Mouse (Mus musculus) brain, embryonic 14.5 days (tissue): Measurements from ENCODE around the gene Tent4b.

Experiments
- CTCF ChIP-seq: fragments of 200-500 bp; IDR thresholded peaks from 2 replicates; pipeline ENCODE4 v1.5.1; 2012; ENCODE audit warnings: inconsistent platforms, mild to moderate bottlenecking, moderate library complexity, borderline replicate concordance; ENCODE audit not compliant: insufficient read depth, insufficient read length; ENCODE audit errors: extremely low read depth
- POLR2A ChIP-seq: fragments of 200-500 bp; IDR thresholded peaks from 2 replicates; pipeline ENCODE4 v1.6.1; 2012; ENCODE audit warnings: mild to moderate bottlenecking, inconsistent platforms, borderline replicate concordance; ENCODE audit not compliant: poor library complexity, insufficient read depth, insufficient read length, severe bottlenecking; ENCODE audit errors: extremely low read depth

DNA sequence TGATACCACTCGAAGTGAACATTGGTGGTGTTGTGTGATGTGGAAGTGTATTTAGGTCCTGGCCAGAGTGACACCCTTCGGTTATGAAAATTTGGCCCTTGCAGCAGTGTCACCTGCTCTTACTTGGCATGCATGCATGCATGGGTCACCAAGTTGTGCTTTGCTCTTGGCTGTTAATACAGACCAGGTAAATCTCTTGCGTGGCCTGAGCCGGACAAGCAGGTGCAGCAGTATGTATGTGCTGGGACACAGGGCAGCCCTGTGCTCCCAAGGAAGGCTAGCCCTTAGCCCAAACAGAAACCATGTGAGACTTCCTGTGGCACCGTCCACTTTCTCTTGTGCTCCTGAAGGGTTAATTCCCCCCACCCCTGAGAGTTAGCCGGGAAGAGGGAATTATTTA, 28.8 kb downstream of the Tent4b start:
- no peak for TF ChIP-seq CTCF
- no peak for TF ChIP-seq POLR2A
